Mouse (Mus musculus) kidney, adult 11 months (tissue): ENCODE results near the gene Svopl.
A peak's percentile ranks its signal among the peaks of the same experiment; 100 is the strongest.

Source experiments
- DNase-seq: peaks from one replicate; pipeline ENCODE4 v3.0.0; 2022

The Svopl gene

GRCm38 (mm10) chr6:38046838-38047237 lies at the start of gene Svopl:
Svopl (minus strand) TSS chr6:38046996.
- DNase-seq, result no peak

- DNase-seq, result no peak
These were observed 47.9 kb upstream of the Svopl start for GRCm38 (mm10) chr6:38094701-38095100.

- no peak for DNase-seq
These were observed 45.7 kb upstream of the Svopl start for GRCm38 (mm10) chr6:38092539-38092938.

DNA sequence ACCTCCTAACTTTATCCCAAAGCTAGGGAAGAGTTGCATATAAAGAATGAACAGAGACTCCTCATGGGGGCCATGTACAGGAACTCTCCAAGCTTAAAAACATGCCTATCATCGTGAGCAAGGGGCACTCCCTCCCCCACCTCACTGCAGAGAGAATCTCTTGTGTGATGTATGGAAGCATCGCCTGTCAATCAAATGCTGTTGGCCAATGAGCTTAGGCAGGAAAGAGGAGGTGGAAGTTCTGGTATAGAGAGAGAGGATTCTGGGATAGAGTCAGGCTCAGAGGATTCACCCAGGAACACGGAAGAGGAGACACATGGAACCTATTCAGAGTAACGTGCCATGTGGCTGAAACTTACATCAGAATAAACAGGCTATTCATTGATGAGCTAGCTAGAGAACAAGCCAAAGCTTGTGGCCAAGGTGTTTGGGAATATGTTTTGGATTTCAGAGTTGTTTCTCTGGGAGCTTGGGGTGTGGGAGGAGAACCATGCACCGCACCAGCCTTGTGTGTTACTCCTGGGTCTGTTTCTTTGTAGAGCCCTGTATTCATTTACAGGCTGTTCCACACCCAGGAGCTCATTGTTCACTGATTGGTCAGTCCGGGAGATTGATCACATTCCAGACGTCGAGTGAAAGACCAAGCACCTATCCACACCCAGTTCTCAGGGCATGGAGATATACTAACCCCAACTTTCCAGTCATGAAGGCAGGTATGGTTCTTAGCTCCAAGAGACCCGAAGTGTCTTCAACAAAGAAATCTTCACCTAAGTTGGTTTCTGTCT lies 40.6 kb upstream of the Svopl start:
- no peak for DNase-seq

GRCm38 (mm10) chr6:38083204-38083603 lies 36.4 kb upstream of the Svopl start:
- no peak for DNase-seq

GRCm38 (mm10) chr6:38081727-38082341 lies 35.0 kb upstream of the Svopl start:
- DNase-seq, result peak; percentile 44

DNA sequence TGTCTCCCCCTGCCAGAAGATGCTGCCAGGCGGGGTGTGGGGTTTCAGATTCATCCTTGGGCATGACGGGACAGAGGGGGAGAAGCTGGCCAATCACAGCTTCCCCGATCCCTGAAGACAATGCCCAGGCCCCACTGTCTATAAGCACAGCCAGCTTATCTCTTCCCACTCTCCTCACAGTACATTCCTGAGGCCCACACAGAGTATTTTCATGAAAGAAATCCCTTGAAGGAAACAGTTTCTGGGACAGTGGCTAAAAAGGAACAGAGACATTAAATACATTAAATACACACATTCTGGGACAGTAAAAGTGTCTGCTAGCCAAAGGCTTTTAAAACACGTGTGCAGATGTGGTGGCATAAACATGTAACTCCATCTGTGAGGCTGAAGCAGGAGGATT lies 33.6 kb upstream of the Svopl start:
- DNase-seq, result no peak

DNA sequence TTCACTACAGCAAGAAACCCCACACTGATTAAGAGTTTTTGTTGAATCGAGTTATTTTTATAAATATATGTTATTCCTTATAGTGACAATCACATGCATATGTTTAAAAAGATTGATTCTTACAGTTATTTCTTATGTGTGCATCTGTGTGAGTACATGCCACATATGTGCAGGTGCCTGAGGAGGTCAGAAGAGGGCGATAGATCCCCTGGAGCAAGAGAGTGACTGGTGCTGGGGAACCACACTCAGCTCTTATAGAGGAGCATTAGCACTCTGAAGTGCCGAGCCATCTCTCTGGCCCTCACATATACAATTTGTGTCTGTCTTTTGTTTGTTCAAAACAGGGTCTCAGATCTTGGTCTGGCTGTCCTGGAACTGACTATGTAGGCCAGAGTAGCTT lies 26.8 kb upstream of the Svopl start:
- DNase-seq, result no peak

DNA sequence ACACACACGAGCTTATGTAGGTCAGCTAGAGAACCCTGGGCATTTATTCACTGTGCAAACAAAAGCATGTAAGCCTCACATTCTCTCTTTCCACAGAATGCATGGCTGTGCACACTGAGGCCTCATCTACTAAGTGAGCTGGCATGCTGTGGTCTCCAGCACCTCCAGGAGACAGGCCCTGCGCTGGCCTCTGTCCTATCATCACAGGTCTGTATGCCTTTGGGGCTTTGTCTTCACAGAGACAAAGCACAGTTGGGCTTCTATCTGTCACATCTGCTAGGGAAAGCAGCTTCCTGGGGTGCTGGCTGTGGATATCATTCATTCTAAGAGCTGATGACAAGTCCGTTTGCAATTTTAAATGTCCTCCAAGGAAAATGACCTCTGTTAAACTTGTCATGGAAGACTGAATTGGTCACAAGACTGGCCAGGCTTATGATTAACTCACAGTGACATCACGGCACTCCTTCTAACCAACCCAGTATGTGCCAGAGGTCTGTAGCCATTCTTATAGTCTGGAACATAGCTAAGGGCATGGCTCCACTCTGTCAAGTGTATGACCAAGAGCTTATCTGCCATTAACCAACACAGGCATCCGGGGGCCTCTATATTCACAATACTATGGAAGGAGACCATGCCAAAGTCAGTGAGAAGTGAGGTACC lies 25.5 kb upstream of the Svopl start:
- peak; percentile 80 for DNase-seq

DNA sequence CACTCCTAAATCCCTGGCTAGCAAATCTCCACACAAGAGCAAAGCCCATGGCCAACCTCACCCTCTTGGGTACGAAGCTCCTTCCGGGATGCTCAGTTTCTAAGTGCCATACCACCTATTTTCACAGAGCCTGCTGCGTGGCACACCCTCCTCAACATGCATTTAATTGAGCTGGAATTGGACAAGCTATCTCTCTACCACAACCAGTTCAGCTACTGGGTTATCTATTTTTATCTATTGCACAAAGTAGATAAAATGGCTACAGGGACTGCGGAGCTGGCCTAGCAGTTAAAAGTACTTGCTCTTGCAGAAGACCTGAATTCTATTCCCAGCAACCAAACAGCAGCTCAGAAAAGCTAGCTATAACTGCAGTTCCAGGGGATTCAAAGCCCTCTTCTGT lies 24.5 kb upstream of the Svopl start:
- DNase-seq, result no peak

- DNase-seq, result peak; percentile 38
These were observed 19.4 kb upstream of the Svopl start for GRCm38 (mm10) chr6:38066215-38066614.

DNA sequence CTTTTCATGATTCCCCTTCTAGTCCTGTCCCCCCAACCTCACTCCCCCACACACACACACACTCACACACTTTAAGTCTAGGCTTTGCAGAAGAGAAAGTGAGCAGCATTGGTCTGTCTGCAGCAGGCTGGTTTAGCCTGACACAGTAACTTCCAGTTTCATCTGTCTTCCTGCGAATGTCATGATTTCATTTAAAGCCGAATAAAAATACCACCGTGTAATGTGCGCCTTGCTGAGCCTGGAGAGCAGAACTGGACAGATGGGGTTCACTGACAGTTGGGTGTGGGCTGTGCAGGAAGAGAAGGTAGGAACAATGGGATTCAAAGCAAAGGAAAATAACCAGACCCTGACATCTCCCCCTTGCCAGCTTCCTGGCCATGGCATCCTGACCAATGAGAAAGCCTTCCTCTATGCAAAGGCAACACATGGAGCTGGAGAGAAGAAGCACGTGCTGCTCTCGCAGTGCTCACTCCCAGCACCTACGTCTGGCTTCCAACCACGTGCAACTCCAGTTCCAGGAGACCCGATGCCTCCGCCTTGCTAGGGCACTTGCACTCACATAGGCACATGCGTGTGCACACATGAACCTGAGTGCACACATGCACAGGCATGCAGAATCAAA lies 18.8 kb upstream of the Svopl start:
- no peak for DNase-seq

DNA sequence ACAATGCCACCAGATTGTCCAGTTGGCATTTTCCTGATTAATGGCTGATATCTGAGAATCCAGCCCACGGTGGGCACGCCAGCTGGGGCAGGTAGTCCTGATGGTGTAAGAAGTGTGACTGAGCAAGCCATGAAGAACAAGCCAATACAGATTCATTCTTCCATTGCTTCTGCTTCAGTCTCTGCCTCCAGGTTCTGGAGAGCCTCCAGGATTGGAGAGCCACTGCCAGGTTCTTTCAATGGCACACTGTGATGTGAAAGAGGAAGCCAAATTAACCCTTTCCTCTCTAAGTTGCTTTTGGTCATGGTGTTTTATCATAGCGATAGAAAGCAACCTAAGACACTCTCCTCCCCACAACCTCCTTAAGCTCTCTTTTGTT lies 18.3 kb upstream of the Svopl start:
- DNase-seq, result no peak

GRCm38 (mm10) chr6:38064621-38065020 lies 17.8 kb upstream of the Svopl start:
- no peak for DNase-seq

DNA sequence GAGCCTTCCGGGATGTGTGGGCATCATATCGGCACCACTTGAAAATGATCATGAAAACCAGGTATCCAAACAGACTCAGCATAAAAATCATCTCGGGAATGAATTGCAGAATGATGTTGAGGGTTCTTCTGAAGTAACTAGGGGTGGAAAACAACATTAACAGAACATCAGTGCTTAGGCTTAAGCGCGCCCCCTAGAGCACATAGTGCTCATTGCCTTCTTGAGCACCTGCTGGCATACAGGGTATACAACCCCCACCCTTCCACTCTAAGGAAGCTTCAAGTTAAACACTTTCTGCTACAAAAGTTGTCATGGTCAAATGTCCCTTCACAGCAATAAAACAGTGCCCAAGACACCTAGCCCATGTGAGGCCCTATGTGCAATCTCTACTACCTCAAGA lies 12.0 kb upstream of the Svopl start:
- DNase-seq, result no peak

- DNase-seq, result peak; percentile 74
These were observed 8.9 kb upstream of the Svopl start for GRCm38 (mm10) chr6:38055471-38056330.

DNA sequence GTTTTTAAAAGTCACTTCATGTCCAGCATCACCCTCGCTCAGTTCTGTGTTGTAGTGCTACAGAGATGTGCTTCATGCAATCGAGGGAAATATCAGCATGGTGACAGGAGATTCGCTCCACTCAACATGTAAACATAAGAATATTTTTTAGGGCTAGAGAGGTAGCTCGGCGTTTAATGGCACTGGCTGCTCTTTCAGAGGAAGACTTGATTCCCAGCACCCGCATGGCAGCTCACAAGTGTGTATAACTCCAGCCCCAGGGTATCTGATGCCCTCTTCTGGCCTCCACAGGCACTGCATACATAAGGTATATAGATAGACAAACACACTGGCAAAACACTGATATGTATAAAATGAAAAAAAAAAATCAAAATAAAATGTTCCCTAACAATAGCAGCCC lies 2.8 kb upstream of the Svopl start:
- DNase-seq, result no peak

DNA sequence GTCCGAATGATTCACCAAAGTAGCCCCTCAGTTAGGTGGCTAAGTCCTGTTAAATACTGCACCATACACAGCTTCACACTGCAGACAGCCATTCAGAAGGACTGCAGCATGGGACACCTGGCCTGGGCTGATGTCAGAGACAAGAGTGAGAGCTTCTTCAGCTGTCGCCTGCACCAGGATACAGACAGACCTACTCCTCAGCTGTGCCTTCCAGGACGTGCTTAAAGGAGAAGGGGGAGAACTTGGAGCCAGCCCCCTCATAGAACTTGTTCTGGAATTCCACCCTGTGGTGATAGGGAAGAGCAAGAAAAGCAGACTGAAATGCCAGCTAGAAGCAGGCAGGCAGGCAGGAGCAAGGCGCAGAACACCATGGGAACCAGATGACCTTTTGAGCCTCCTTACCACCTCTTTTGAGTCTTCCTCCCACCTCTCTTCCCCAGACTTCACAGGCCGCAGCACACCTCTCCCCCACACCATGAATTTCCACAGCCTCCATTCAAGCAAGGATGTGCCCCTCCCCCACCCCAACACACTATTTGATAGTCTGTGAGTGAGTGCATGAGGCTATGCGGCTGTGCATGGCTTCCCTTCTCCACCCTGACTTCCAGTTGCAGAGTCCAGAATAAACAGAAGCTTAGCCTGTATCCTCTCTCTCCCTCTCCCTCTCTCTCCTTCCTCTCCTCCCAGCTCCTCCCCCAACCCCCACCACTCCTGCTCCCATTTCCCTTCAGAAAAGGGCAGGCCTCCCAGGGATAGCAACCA lies 2.2 kb upstream of the Svopl start:
- DNase-seq, result no peak

- no peak for DNase-seq
These were observed 1.2 kb upstream of the Svopl start for GRCm38 (mm10) chr6:38048003-38048402.

- DNase-seq, result no peak
These were observed 13.8 kb downstream of the Svopl start for GRCm38 (mm10) chr6:38032801-38033566.

DNA sequence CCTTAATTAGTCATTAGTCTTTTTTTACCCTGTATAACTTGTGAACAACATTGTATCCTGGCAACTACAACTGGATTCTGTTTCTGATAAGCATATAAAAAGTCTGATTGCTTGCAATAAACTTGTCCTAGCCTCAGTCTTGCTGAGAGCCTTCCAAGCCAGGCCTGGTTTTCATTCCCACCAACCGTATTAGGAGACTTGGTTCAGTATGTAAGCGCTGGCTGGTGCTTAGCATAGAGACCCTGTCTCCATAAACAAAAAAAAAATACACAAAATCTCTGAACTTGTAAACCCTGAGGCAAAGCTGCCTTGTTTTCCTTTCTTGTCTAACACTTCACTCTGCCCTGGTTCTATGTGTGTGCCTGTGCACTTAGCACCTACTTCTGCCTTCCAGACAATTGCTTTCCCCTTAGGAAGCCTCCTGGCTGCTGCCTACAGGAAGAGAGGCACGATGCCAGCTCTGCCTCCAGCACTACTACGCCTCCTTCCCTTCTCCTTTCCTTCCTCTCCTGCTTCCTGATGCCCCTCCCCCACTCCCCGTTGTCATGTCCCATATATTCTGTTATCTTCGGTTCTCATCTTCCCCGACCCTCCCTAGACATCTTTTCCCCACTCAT lies 14.8 kb downstream of the Svopl start:
- DNase-seq, result no peak
